Mouse (Mus musculus) stomach, postnatal 0 days (tissue): Measurements from ENCODE around the gene Abcc9. TPM values are rescaled to one million over a fixed set of nuclear protein-coding genes. Genes with fewer than 3 reads are reported as not detected.
A peak's percentile ranks its signal among the peaks of the same experiment; 100 is the strongest.
"Not testable (repeated sequence)": the region's sequence is repeated elsewhere in the genome, so short reads cannot be mapped to it uniquely, and the experiment has no call there.

ENCODE experiments used
- ATAC-seq: fragments of 200-750 bp; cut with Nextera tagmentation; 2 replicates; pipeline ENCODE4 v1.8.0; 2017; ENCODE audit not compliant: low FRiP score, low TSS enrichment
- DNase-seq: peaks from one replicate; pipeline ENCODE4 v3.0.0-alpha.2; 2016; ENCODE audit warnings: low spot score
- H3K27ac ChIP-seq: fragments of 300-500 bp; sonication (generic); replicated peaks from 2 replicates; pipeline ENCODE4 v1.5.1; 2014; ENCODE audit warnings: mild to moderate bottlenecking, control low read depth
- H3K27me3 ChIP-seq: fragments of 300-500 bp; sonication (generic); 2 replicates; pipeline ENCODE4 v1.6.1; 2014; ENCODE audit warnings: low read length; ENCODE audit not compliant: control insufficient read depth, insufficient read depth
- H3K36me3 ChIP-seq: fragments of 300-500 bp; sonication (generic); 2 replicates; pipeline ENCODE4 v1.6.1; 2014; ENCODE audit warnings: low read length, mixed read lengths; ENCODE audit not compliant: control insufficient read depth, insufficient read depth
- H3K4me1 ChIP-seq: fragments of 300-500 bp; sonication (generic); replicated peaks from 2 replicates; pipeline ENCODE4 v1.6.1; 2014; ENCODE audit warnings: antibody characterized with exemption; ENCODE audit not compliant: control insufficient read depth, insufficient read depth
- H3K4me2 ChIP-seq: fragments of 300-500 bp; sonication (generic); replicated peaks from 2 replicates; pipeline ENCODE4 v1.6.1; 2014; ENCODE audit warnings: low read depth, mild to moderate bottlenecking, control low read depth, moderate library complexity
- H3K4me3 ChIP-seq: fragments of 300-500 bp; sonication (generic); 2 replicates; pipeline ENCODE4 v1.5.1; 2014; ENCODE audit warnings: low read depth, low read length, control low read depth
- H3K9ac ChIP-seq: fragments of 300-500 bp; sonication (generic); 2 replicates; pipeline ENCODE4 v1.6.1; 2014; ENCODE audit warnings: mild to moderate bottlenecking, low read length, control low read depth, mixed read lengths
- H3K9me3 ChIP-seq: fragments of 300-500 bp; sonication (generic); 2 replicates; pipeline ENCODE4 v1.6.1; 2016; ENCODE audit warnings: low read length; ENCODE audit not compliant: control insufficient read depth
- CTCF ChIP-seq: IDR thresholded peaks from 2 replicates; pipeline ENCODE4 v1.5.1; 2016; ENCODE audit warnings: antibody characterized with exemption, low read depth, mild to moderate bottlenecking, moderate library complexity
- EP300 ChIP-seq: optimal IDR thresholded peaks from 2 replicates; pipeline ENCODE3; 2016; ENCODE audit warnings: antibody characterized with exemption
- WGBS: fragments of 180-500 bp; shearing (Covaris S2); extraction: QIAGEN DNeasy Blood & Tissue Kit; methylation state at CpG from one replicate; pipeline ENCODE4 v1.1.7; 2014; 5-methylcytosine and 5-hydroxymethylcytosine counted together
- polyA plus RNA-seq: library from polyadenylated mRNA; unstranded; fragments of >200 nt; fragmentation: Nextera tagmentation; extraction: Ambion mirVana; gene quantifications from 2 replicates; pipeline ENCODE4 v1.2.1, GENCODE M21; 2015

The Abcc9 gene
- polyA plus RNA-seq, 1 experiment from 2014 or later = 4.6 TPM

DNA sequence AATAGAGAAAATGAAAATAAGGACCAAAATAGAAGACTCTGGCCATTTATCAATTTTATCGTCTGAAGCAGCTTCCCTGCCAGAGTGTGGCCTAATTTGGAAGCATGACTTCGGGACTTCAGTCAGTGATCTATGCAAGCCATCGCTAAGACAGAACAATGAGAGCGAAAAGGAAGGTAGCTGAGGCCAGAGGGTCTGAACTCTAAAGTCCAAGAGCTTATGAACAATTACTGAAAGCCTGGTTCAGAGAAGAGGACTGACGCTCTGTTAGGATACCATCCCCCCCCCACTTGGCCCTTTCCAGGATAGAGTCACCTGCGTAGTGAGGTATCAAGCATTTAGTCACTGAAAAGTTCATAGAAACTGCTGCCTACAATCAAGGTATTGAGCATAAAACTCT lies 33.3 kb downstream of the Abcc9 start:
- Histone ChIP-seq H3K4me3 (no peak overlapping the region), H3K9ac (no peak overlapping the region), H3K36me3 (no peaks in the 10 kb centered on the region), H3K4me2 (no peak overlapping the region), H3K27me3 (no peaks in the 10 kb centered on the region), H3K4me1 (no peaks in the 10 kb centered on the region), H3K9me3 (no peaks in the 10 kb centered on the region; the same call in 1 of the 2 replicates), H3K27ac (peak overlapping the region; percentile 26; the same call in 1 of the 2 replicates)
- DNase-seq (no peak), ATAC-seq (no peak)
- TF ChIP-seq EP300 (no peak), CTCF (no peak)
- 59% methylated on average over 6 of the region's 6 CpGs for WGBS

DNA sequence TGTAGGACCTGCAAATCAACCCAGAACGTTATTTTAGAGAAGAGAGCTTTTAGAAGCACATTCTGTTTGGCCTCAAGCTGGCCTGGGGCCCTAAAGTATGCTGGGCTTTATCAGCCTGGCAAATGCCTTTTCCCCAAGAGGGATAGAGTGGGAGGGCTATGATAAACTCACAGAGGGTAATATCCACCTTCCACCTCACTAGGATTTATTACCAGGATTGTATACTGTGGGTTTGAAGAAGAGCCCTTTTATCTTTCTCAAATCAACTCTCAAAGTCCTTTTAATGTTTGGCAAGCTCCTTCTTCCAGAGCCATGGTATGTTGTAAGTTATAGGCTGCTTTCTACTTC lies 33.7 kb downstream of the Abcc9 start:
- TF ChIP-seq EP300 (no peak), CTCF (no peak)
- no peak for DNase-seq
- no peaks in the 10 kb centered on the region; the same call in 1 of the 2 replicates for H3K9me3 ChIP-seq
- H3K36me3 ChIP-seq = no peaks in the 10 kb centered on the region
- no peak overlapping the region for H3K9ac ChIP-seq
- no peaks in the 10 kb centered on the region for H3K4me1 ChIP-seq
- WGBS = 20% methylated on average over 1 of the region's 1 CpGs
- no peak overlapping the region for H3K4me2 ChIP-seq
- no peak overlapping the region for H3K4me3 ChIP-seq
- no peak for ATAC-seq
- H3K27me3 ChIP-seq = no peaks in the 10 kb centered on the region
- H3K27ac ChIP-seq = peak overlapping the region; percentile 61; the same call in 1 of the 2 replicates

DNA sequence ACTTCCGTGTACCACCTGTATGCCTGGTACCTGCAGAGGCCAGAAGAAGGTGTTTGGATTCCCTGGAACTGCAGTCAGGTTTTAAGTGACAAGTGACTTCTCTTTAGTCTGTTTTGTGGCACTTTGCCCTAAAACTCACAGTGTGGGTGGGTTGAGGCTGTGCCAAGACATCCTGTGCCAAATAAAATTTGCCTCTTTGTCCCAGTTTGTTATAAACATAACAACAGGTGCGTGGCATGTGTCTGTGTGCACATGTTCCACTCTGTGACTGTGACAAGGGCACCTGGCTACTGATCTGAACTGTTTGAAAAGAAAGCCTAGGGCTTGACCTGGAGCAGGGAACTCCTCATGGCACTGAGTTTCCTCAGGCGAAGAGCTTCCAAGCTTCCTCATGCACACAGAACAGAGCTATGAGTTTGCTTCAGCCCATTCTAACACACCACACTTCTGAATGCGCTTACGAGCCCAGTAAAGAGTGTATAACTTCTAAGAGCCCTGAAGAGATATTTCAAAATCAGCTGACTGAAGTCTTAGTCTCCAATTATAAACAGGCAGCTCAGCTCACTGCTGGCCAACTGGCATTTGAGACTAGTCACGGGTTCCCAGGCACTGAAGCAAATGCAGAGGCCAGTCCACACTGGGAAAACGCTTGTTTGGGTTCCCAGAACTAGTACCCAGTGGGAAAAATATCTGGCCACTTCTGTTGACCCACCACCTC lies 34.3 kb downstream of the Abcc9 start:
- WGBS = 66% methylated on average over 7 of the region's 7 CpGs
- H3K4me2 ChIP-seq = no peak overlapping the region
- DNase-seq (no peak), ATAC-seq (peak; percentile 29; the same call in 1 of the 2 replicates)
- H3K4me3 ChIP-seq = no peak overlapping the region
- no peaks in the 10 kb centered on the region for H3K36me3 ChIP-seq
- no peaks in the 10 kb centered on the region for H3K27me3 ChIP-seq
- H3K4me1 ChIP-seq = no peaks in the 10 kb centered on the region
- no peaks in the 10 kb centered on the region for H3K9me3 ChIP-seq
- no peak overlapping the region for H3K9ac ChIP-seq
- TF ChIP-seq EP300 = no peak
- TF ChIP-seq CTCF = no peak
- H3K27ac ChIP-seq = peak overlapping the region; percentile 61

DNA sequence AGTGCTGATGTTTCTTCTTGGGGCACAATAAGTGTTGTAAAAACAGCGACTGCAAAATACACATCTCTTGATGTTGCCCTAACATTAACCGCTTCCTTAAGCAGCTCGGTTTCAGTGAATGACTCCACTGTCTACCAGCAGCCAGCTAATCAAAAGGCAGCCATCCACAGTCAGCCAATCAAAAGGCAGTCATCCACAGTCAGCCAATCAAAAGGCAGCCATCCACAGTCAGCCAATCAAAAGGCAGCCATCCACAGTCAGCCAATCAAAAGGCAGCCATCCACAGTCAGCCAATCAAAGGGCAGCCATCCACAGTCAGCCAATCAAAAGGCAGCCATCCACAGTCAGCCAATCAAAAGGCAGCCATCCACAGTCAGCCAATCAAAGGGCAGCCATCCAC lies 40.1 kb downstream of the Abcc9 start:
- not testable (repeated sequence) for ATAC-seq, H3K4me2 ChIP-seq, H3K9me3 ChIP-seq, H3K27ac ChIP-seq, H3K36me3 ChIP-seq, H3K27me3 ChIP-seq, H3K4me1 ChIP-seq, H3K9ac ChIP-seq, DNase-seq, H3K4me3 ChIP-seq
- WGBS = 97% methylated on average over 3 of the region's 3 CpGs

DNA sequence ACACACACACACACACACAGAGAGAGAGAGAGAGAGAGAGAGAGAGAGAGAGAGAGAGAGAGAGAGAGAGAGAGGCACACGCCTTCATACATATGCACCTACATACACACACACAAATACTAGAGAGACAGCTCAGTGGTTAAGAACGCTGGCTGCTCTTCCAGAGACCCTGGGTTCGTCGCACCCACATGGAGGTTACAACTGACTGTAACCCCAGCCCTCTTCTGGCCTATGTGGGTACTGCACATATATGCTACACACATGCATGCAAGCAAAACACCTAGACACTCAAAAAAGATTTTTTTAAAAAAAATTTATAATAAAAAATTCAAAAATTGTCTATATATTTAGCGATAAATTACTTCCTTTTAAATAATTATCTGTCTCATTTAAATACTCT lies 43.1 kb downstream of the Abcc9 start:
- no peak for DNase-seq

DNA sequence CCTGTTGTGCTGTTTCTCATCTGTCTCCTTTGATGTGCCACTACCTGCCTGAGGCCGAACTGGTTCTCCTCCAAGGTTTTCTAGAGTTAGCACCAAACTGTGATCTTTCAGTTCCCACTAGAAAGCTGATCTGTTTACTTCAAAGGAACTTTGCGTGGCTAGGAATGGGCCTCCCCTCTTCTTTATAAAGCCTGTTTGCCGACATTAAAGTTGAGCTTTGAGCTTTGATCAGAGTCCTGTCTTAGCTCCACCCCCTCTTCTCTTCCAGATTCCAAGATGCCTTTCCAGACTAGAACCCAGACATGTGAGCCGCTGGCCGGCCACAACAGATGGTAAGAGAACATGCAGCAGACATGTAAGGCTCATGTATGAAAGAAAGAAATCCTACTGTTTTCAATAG lies 47.6 kb downstream of the Abcc9 start:
- 41% methylated on average over 5 of the region's 5 CpGs for WGBS
- Histone ChIP-seq H3K27ac (no peak overlapping the region), H3K4me1 (no peaks in the 10 kb centered on the region), H3K4me2 (no peak overlapping the region), H3K9me3 (no peaks in the 10 kb centered on the region), H3K9ac (no peak overlapping the region), H3K4me3 (no peak overlapping the region), H3K36me3 (no peaks in the 10 kb centered on the region), H3K27me3 (no peaks in the 10 kb centered on the region)
- ATAC-seq = no peak
- TF ChIP-seq CTCF = no peak
- no peak for TF ChIP-seq EP300
- DNase-seq = no peak

More for the DNA sequence above, 43.1 kb downstream of the Abcc9 start:
- Histone ChIP-seq H3K27me3 (no peaks in the 10 kb centered on the region), H3K9ac (no peak overlapping the region), H3K36me3 (0 out of 2 replicates have a peak, but pooled peaks cover 2% of the 10 kb centered on the region), H3K27ac (no peak overlapping the region), H3K9me3 (no peaks in the 10 kb centered on the region), H3K4me2 (no peak overlapping the region), H3K4me3 (no peak overlapping the region), H3K4me1 (no peaks in the 10 kb centered on the region)
- ATAC-seq = no peak
- 72% methylated on average over 5 of the region's 5 CpGs for WGBS
- peak; percentile 59 for TF ChIP-seq CTCF
- no peak for TF ChIP-seq EP300
